Mouse (Mus musculus) heart, embryonic 12.5 days (tissue): ENCODE results near the gene Adam12. TPM values are rescaled to one million over a fixed set of nuclear protein-coding genes. Genes with fewer than 3 reads are reported as not detected.

Experiments
- ATAC-seq: fragments of 200-750 bp; cut with Nextera tagmentation; 2 replicates; pipeline ENCODE4 v1.8.0; 2017; ENCODE audit warnings: moderate TSS enrichment, moderate library complexity; ENCODE audit not compliant: insufficient number of reproducible peaks, low FRiP score
- H3K27ac ChIP-seq: fragments of 300-500 bp; sonication (generic); 2 replicates; pipeline ENCODE4 v1.5.1; 2016; ENCODE audit warnings: mild to moderate bottlenecking, moderate library complexity; ENCODE audit not compliant: poor library complexity, severe bottlenecking
- H3K27me3 ChIP-seq: fragments of 300-500 bp; sonication (generic); replicated peaks from 2 replicates; pipeline ENCODE4 v1.6.1; 2016; ENCODE audit warnings: mild to moderate bottlenecking, moderate library complexity
- H3K36me3 ChIP-seq: fragments of 300-500 bp; sonication (generic); 2 replicates; pipeline ENCODE4 v1.6.1; 2016; ENCODE audit warnings: mild to moderate bottlenecking, moderate library complexity
- H3K4me1 ChIP-seq: fragments of 300-500 bp; sonication (generic); replicated peaks from 2 replicates; pipeline ENCODE4 v1.6.1; 2016; ENCODE audit warnings: mild to moderate bottlenecking
- H3K4me2 ChIP-seq: fragments of 300-500 bp; sonication (generic); 2 replicates; pipeline ENCODE4 v1.6.1; 2016; ENCODE audit warnings: mild to moderate bottlenecking, moderate library complexity
- H3K4me3 ChIP-seq: fragments of 300-500 bp; sonication (generic); 2 replicates; pipeline ENCODE4 v1.5.1; 2016; ENCODE audit warnings: mild to moderate bottlenecking
- H3K9ac ChIP-seq: fragments of 300-500 bp; sonication (generic); 2 replicates; pipeline ENCODE4 v1.6.1; 2016; ENCODE audit warnings: mild to moderate bottlenecking, moderate library complexity
- H3K9me3 ChIP-seq: fragments of 300-500 bp; sonication (generic); replicated peaks from 2 replicates; pipeline ENCODE4 v1.6.1; 2016; ENCODE audit warnings: mild to moderate bottlenecking, moderate library complexity
- WGBS: fragments of 180-500 bp; shearing (Covaris S2); methylation state at CpG from one replicate; pipeline ENCODE4 v1.1.7; 2016; 5-methylcytosine and 5-hydroxymethylcytosine counted together
- polyA plus RNA-seq: library from polyadenylated mRNA; unstranded; fragments of >200 nt; fragmentation: Nextera tagmentation; extraction: Ambion mirVana; gene quantifications from 2 replicates; pipeline ENCODE4 v1.2.1, GENCODE M21; 2016

The Adam12 gene
- polyA plus RNA-seq, 1 experiment from 2014 or later: 3.9 TPM

DNA sequence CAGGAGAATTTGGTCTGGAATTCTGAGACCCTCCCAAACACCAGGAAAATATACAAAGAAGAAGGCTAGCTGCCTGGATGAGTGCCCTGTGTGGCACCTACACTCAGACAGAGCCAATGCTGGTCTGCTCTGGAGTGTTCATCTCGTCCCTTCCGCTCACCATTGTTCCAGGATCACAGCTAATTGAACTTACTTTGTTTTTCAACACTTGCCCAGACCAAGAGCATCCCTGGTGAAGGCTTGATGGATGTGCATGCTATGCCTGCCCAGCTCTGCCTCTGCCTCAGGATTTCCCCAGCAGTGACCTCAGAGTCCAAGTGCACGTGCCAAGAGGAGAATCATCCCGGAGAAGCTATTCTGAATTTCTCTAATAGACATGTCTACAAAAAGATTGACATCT lies 9.3 kb upstream of the Adam12 start:
- no peak for ATAC-seq

DNA sequence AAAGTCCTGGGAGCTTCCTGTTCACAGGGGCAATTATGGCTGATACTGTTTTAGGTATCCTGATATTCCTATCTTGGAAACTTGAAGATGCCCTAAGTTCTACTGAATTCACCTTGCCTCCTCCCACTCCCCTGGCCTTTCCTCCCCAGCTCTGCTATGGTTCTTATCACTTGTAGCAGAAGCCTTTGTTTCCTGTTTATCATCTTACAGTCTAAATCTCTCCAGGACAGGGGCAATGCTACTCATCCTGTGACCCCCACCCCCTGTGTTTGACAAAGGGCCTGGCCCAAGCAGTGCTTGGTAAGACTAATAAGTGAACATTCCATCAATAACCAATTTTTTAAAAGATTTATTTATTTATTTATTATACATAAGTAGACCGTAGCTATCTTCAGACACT lies 8.6 kb upstream of the Adam12 start:
- no peaks in the 10 kb centered on the region for H3K27me3 ChIP-seq
- H3K9me3 ChIP-seq: no peaks in the 10 kb centered on the region
- H3K36me3 ChIP-seq: no peaks in the 10 kb centered on the region
- 80% methylated on average over 1 of the region's 1 CpGs for WGBS
- H3K4me2 ChIP-seq: no peak overlapping the region
- H3K27ac ChIP-seq: no peak overlapping the region
- H3K4me1 ChIP-seq: no peaks in the 10 kb centered on the region
- ATAC-seq: no peak
- H3K9ac ChIP-seq: no peak overlapping the region
- H3K4me3 ChIP-seq: no peak overlapping the region

More for the DNA sequence above, 9.3 kb upstream of the Adam12 start:
- no peaks in the 10 kb centered on the region for H3K9me3 ChIP-seq
- no peaks in the 10 kb centered on the region for H3K4me1 ChIP-seq
- H3K9ac ChIP-seq: no peak overlapping the region
- no peaks in the 10 kb centered on the region for H3K36me3 ChIP-seq
- H3K27me3 ChIP-seq: no peaks in the 10 kb centered on the region
- WGBS: 70% methylated on average over 4 of the region's 4 CpGs
- no peak overlapping the region for H3K4me3 ChIP-seq
- H3K27ac ChIP-seq: no peak overlapping the region
- H3K4me2 ChIP-seq: no peak overlapping the region

DNA sequence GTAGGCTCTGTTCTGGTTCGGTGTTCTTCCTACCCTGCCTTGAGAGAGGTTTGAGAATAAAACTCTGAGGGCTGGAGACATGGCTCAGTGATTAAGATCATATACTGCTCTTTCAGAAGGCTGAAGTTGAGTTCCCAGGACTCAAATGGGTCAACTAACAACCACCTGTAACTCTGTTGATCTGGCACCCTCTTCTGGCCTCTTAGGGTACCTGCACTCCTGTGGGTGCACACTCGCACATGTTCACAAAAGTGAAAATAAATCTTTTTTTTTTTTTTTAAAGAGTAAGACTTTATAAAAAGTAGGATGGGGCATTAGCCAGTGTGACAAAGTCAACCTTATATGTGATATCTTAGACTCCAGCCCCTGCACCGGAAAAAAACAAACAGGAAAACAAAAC lies 6.9 kb upstream of the Adam12 start:
- no peak for ATAC-seq
- no peak overlapping the region for H3K9ac ChIP-seq
- H3K4me3 ChIP-seq: no peak overlapping the region
- no peaks in the 10 kb centered on the region for H3K4me1 ChIP-seq
- no peaks in the 10 kb centered on the region for H3K27me3 ChIP-seq
- 85% methylated on average over 3 of the region's 3 CpGs for WGBS
- no peak overlapping the region for H3K27ac ChIP-seq
- H3K36me3 ChIP-seq: no peaks in the 10 kb centered on the region
- H3K4me2 ChIP-seq: no peak overlapping the region
- H3K9me3 ChIP-seq: no peaks in the 10 kb centered on the region

- no peaks in the 10 kb centered on the region for H3K36me3 ChIP-seq
- no peak overlapping the region for H3K9ac ChIP-seq
- no peak overlapping the region for H3K4me3 ChIP-seq
- H3K4me2 ChIP-seq: no peak overlapping the region
- H3K4me1 ChIP-seq: no peaks in the 10 kb centered on the region
- H3K27me3 ChIP-seq: no peaks in the 10 kb centered on the region
- no peak overlapping the region for H3K27ac ChIP-seq
- H3K9me3 ChIP-seq: no peaks in the 10 kb centered on the region
- 61% methylated on average over 2 of the region's 2 CpGs for WGBS
- ATAC-seq: no peak
Measured at GRCm38 (mm10) chr7:134237356-134237755, 5.4 kb upstream of the Adam12 start.

DNA sequence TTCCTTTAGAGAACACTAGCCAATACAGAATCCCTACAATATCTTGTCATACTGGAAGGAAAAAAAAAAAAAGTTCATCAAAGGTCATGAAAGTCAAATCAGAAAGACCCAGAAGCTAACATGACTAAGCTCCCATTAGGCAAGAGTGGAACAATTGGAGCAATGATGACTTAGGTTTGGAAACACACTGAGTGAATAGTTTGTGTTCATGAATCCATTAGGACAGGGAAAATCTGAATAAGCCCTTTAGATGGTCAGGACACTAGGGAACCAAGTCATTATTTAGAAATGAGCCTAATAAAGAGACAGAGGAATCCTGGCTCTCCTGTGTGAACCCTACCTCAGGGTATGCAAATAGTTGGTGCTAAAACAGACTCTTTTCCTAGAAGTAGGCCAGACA lies 4.8 kb upstream of the Adam12 start:
- ATAC-seq: no peak
- no peaks in the 10 kb centered on the region for H3K9me3 ChIP-seq
- no peak overlapping the region for H3K27ac ChIP-seq
- H3K4me1 ChIP-seq: no peaks in the 10 kb centered on the region
- H3K27me3 ChIP-seq: no peaks in the 10 kb centered on the region
- no peaks in the 10 kb centered on the region for H3K36me3 ChIP-seq
- H3K4me2 ChIP-seq: no peak overlapping the region
- no peak overlapping the region for H3K4me3 ChIP-seq
- H3K9ac ChIP-seq: no peak overlapping the region

- no peak overlapping the region for H3K27ac ChIP-seq
- H3K9me3 ChIP-seq: no peaks in the 10 kb centered on the region
- no peak overlapping the region for H3K4me3 ChIP-seq
- H3K4me1 ChIP-seq: peaks cover 2% of the 10 kb centered on the region; the same call in 1 of the 2 replicates
- WGBS: 74% methylated on average over 2 of the region's 2 CpGs
- no peak overlapping the region for H3K4me2 ChIP-seq
- no peaks in the 10 kb centered on the region for H3K27me3 ChIP-seq
- no peak overlapping the region for H3K9ac ChIP-seq
- ATAC-seq: no peak
- no peaks in the 10 kb centered on the region for H3K36me3 ChIP-seq
Measured at GRCm38 (mm10) chr7:134235552-134235951, 3.6 kb upstream of the Adam12 start.

DNA sequence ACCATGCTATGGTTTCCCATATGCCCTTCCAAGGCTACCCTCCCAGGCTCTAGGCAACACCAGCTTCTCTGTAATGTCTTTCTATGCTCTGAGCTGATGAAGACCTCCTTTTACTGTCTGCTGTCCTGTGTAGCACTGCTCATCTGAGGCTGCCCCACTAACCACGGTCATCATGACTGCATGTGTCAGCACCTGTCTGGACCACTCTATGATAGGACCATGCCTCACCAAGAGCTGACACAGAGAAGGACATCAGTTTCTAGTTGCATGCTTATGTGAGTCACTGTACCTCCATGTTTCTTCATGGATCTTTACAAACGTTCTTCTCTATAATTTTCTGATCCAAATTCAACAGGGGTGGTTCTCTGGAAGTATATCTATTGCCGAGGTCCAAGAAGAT lies 1.2 kb downstream of the Adam12 start:
- Histone ChIP-seq H3K27me3 (peaks cover 7% of the 10 kb centered on the region), H3K4me3 (no peak overlapping the region), H3K36me3 (no peaks in the 10 kb centered on the region), H3K27ac (0 out of 2 replicates have a peak overlapping the region, but pooled peaks have one; percentile 19), H3K4me1 (peaks cover 24% of the 10 kb centered on the region), H3K4me2 (no peak overlapping the region), H3K9me3 (no peaks in the 10 kb centered on the region), H3K9ac (no peak overlapping the region)
- 53% methylated on average over 3 of the region's 3 CpGs for WGBS
- ATAC-seq: no peak

GRCm38 (mm10) chr7:134229899-134230298 lies 2.0 kb downstream of the Adam12 start:
- Histone ChIP-seq H3K36me3 (no peaks in the 10 kb centered on the region), H3K4me2 (no peak overlapping the region), H3K4me1 (peaks cover 28% of the 10 kb centered on the region), H3K9ac (no peak overlapping the region), H3K9me3 (no peaks in the 10 kb centered on the region), H3K27me3 (peaks cover 13% of the 10 kb centered on the region), H3K4me3 (no peak overlapping the region), H3K27ac (peak overlapping the region; percentile 31; the same call in 1 of the 2 replicates)
- no peak; the same call in 1 of the 2 replicates for ATAC-seq
- WGBS: 35% methylated on average over 2 of the region's 2 CpGs

GRCm38 (mm10) chr7:134227773-134228455 lies 4.0 kb downstream of the Adam12 start:
- H3K4me2 ChIP-seq: no peak overlapping the region
- ATAC-seq: no peak
- peaks cover 13% of the 10 kb centered on the region for H3K27me3 ChIP-seq
- H3K4me1 ChIP-seq: peaks cover 28% of the 10 kb centered on the region
- H3K36me3 ChIP-seq: no peaks in the 10 kb centered on the region
- no peak overlapping the region for H3K4me3 ChIP-seq
- H3K27ac ChIP-seq: no peak overlapping the region
- H3K9me3 ChIP-seq: no peaks in the 10 kb centered on the region
- no peak overlapping the region for H3K9ac ChIP-seq
- WGBS: 36% methylated on average over 13 of the region's 13 CpGs

GRCm38 (mm10) chr7:134227101-134227500 lies 4.8 kb downstream of the Adam12 start:
- no peak overlapping the region for H3K9ac ChIP-seq
- no peak overlapping the region for H3K4me3 ChIP-seq
- H3K36me3 ChIP-seq: no peaks in the 10 kb centered on the region
- no peaks in the 10 kb centered on the region for H3K9me3 ChIP-seq
- H3K27ac ChIP-seq: no peak overlapping the region
- WGBS: 81% methylated on average over 4 of the region's 4 CpGs
- no peak for ATAC-seq
- no peak overlapping the region for H3K4me2 ChIP-seq
- H3K4me1 ChIP-seq: peaks cover 28% of the 10 kb centered on the region
- H3K27me3 ChIP-seq: peaks cover 13% of the 10 kb centered on the region

DNA sequence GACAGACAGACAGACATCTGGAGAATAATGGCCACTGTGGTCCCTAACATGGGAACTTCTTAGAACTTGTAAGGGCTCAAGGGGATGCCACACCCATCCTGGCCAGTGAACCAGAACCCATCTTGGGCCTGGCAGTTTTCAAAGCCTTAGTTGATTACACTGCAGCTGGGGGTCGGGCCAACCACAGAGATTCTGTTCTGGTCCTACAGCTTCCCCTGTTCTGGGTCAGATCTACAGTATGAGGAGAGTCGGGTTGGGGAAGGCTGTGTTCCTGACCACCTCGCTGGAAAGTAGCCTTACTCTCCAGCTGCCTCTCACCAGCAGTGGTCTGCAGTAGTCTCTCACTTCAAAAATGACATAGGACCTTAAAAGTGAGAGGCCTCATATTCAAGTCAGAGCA lies 5.7 kb downstream of the Adam12 start:
- no peak overlapping the region for H3K4me2 ChIP-seq
- 67% methylated on average over 3 of the region's 3 CpGs for WGBS
- H3K4me1 ChIP-seq: peaks cover 28% of the 10 kb centered on the region
- no peak overlapping the region for H3K9ac ChIP-seq
- no peaks in the 10 kb centered on the region for H3K9me3 ChIP-seq
- no peak for ATAC-seq
- H3K27ac ChIP-seq: no peak overlapping the region
- peaks cover 13% of the 10 kb centered on the region for H3K27me3 ChIP-seq
- H3K4me3 ChIP-seq: no peak overlapping the region
- no peaks in the 10 kb centered on the region for H3K36me3 ChIP-seq
